In genomic region chr8:125484530-125485196, GRCm38 (mm10) we compare ENCODE assay signal across 13 mouse cellular contexts.
DNase-seq lines count a peak whose midpoint lies in the region; ATAC-seq lines count a peak whose summit lies in the region.
"Had no signal": no experiment of that assay in that cellular context is flagged by ENCODE, and none has a peak within 500 bp of the region (broad histone marks: within the 10 kb centered on the region; RNA-seq: fewer than 3 reads in every experiment).

No protein-coding gene starts in this region.

- DNase-seq in heart, embryonic 10.5 days (ENCODE audit: low spot score) = no peak
- no peak for DNase-seq in heart, adult 11 months
- DNase-seq in kidney, postnatal 10 days = peak; percentile 39
- DNase-seq in kidney, postnatal 4 days = no peak
- DNase-seq in forebrain, embryonic 11.5 days (ENCODE audit: low spot score) = no peak
- no peak for DNase-seq in thymus, postnatal 36 days
- DNase-seq in gastrocnemius, adult 8-10 months (ENCODE audit: low spot score in 2 of 2) = no peak
- DNase-seq: cerebellum, adult 2 months; heart, postnatal 10 days; right cerebral cortex, postnatal 14 days; thymus, postnatal 25 days had no signal

- no peak overlapping the region for H3K4me2 ChIP-seq in forebrain, embryonic 11.5 days (ENCODE audit: low read depth, low read length, severe bottlenecking)
- no peak overlapping the region for H3K4me2 ChIP-seq in limb, embryonic 12.5 days
- H3K4me2 ChIP-seq: embryonic facial prominence, embryonic 15.5 days had no signal

- H3K9ac ChIP-seq in forebrain, embryonic 11.5 days (ENCODE audit: low read length) = no peak overlapping the region
- H3K9ac ChIP-seq in limb, embryonic 12.5 days (replicated peaks) = no peak overlapping the region
- H3K9ac ChIP-seq: embryonic facial prominence, embryonic 15.5 days had no signal

- H3K27ac ChIP-seq in heart, embryonic 10.5 days = peak overlapping the region; percentile 67
- H3K27ac ChIP-seq in forebrain, embryonic 11.5 days (ENCODE audit: low read depth, low read length) = peak overlapping the region; percentile 66
- peak overlapping the region; percentile 45; the same call in 1 of the 2 replicates for H3K27ac ChIP-seq in limb, embryonic 12.5 days
- H3K27ac ChIP-seq: embryonic facial prominence, embryonic 15.5 days had no signal

- peak; percentile 79 for ATAC-seq in forebrain, embryonic 11.5 days (replicated peaks; ENCODE audit: low FRiP score)
- ATAC-seq in limb, embryonic 12.5 days (ENCODE audit: insufficient number of reproducible peaks, insufficient read depth, low FRiP score, low TSS enrichment, low read depth) = no peak

- peaks cover 60% of the 10 kb centered on the region for H3K36me3 ChIP-seq in heart, embryonic 10.5 days
- H3K36me3 ChIP-seq in forebrain, embryonic 11.5 days (ENCODE audit: control insufficient read depth, insufficient read depth, low read length) = peaks cover 13% of the 10 kb centered on the region; the same call in 1 of the 2 replicates
- H3K36me3 ChIP-seq in limb, embryonic 12.5 days = peaks cover 53% of the 10 kb centered on the region

- no peaks in the 10 kb centered on the region for H3K9me3 ChIP-seq in heart, embryonic 10.5 days
- H3K9me3 ChIP-seq in forebrain, embryonic 11.5 days (ENCODE audit: control insufficient read depth, low read length) = no peaks in the 10 kb centered on the region
- no peaks in the 10 kb centered on the region for H3K9me3 ChIP-seq in limb, embryonic 12.5 days
- H3K9me3 ChIP-seq: embryonic facial prominence, embryonic 15.5 days had no signal

- WGBS in heart, embryonic 10.5 days = 64% methylated on average over 7 of the region's 7 CpGs
- 21% methylated on average over 7 of the region's 7 CpGs for WGBS in forebrain, embryonic 11.5 days
- WGBS in limb, embryonic 12.5 days = 63% methylated on average over 7 of the region's 7 CpGs

- peaks cover 65% of the 10 kb centered on the region for H3K4me1 ChIP-seq in heart, embryonic 10.5 days
- peaks cover 10% of the 10 kb centered on the region for H3K4me1 ChIP-seq in forebrain, embryonic 11.5 days (replicated peaks; ENCODE audit: control insufficient read depth, insufficient read depth, low read length)
- H3K4me1 ChIP-seq in limb, embryonic 12.5 days (replicated peaks) = peaks cover 29% of the 10 kb centered on the region

- H3K27me3 ChIP-seq in heart, embryonic 10.5 days (ENCODE audit: insufficient read depth, poor library complexity, severe bottlenecking) = no peaks in the 10 kb centered on the region
- H3K27me3 ChIP-seq in forebrain, embryonic 11.5 days (ENCODE audit: control insufficient read depth, insufficient read depth, low read length) = no peaks in the 10 kb centered on the region
- no peaks in the 10 kb centered on the region for H3K27me3 ChIP-seq in limb, embryonic 12.5 days
- H3K27me3 ChIP-seq: embryonic facial prominence, embryonic 15.5 days had no signal

- no peak overlapping the region for H3K4me3 ChIP-seq in heart, embryonic 10.5 days
- no peak overlapping the region for H3K4me3 ChIP-seq in forebrain, embryonic 11.5 days (ENCODE audit: low read depth, low read length)
- no peak overlapping the region for H3K4me3 ChIP-seq in limb, embryonic 12.5 days (replicated peaks)
- H3K4me3 ChIP-seq: embryonic facial prominence, embryonic 15.5 days had no signal
